Mouse (Mus musculus) embryonic facial prominence, embryonic 13.5 days (tissue): Measurements from ENCODE around the gene Rtn2. TPM values are rescaled to one million over a fixed set of nuclear protein-coding genes. Genes with fewer than 3 reads are reported as not detected.
"Not testable (repeated sequence)": the region's sequence is repeated elsewhere in the genome, so short reads cannot be mapped to it uniquely, and the experiment has no call there.

ENCODE experiments used
- ATAC-seq: fragments of 200-750 bp; cut with Nextera tagmentation; 2 replicates; pipeline ENCODE4 v1.8.0; 2017; ENCODE audit warnings: low read depth; ENCODE audit not compliant: insufficient number of reproducible peaks, insufficient read depth, low FRiP score, low TSS enrichment
- H3K27ac ChIP-seq: fragments of 300-500 bp; sonication (generic); 2 replicates; pipeline ENCODE4 v1.5.1; 2015; ENCODE audit warnings: moderate library complexity, mild to moderate bottlenecking, inconsistent platforms
- H3K27me3 ChIP-seq: fragments of 300-500 bp; sonication (generic); 2 replicates; pipeline ENCODE4 v1.6.1; 2015; ENCODE audit warnings: mild to moderate bottlenecking, inconsistent platforms
- H3K36me3 ChIP-seq: fragments of 300-500 bp; sonication (generic); 2 replicates; pipeline ENCODE4 v1.6.1; 2015; ENCODE audit warnings: mild to moderate bottlenecking, inconsistent platforms
- H3K4me1 ChIP-seq: fragments of 300-500 bp; sonication (generic); 2 replicates; pipeline ENCODE4 v1.6.1; 2015; ENCODE audit warnings: inconsistent platforms
- H3K4me2 ChIP-seq: fragments of 300-500 bp; sonication (generic); 2 replicates; pipeline ENCODE4 v1.6.1; 2015; ENCODE audit warnings: moderate library complexity, mild to moderate bottlenecking, inconsistent platforms
- H3K4me3 ChIP-seq: fragments of 300-500 bp; sonication (generic); 2 replicates; pipeline ENCODE4 v1.5.1; 2015; ENCODE audit warnings: mild to moderate bottlenecking, inconsistent platforms
- H3K9ac ChIP-seq: fragments of 300-500 bp; sonication (generic); 2 replicates; pipeline ENCODE4 v1.6.1; 2015; ENCODE audit warnings: mild to moderate bottlenecking, inconsistent platforms
- H3K9me3 ChIP-seq: fragments of 300-500 bp; sonication (generic); 2 replicates; pipeline ENCODE4 v1.6.1; 2016; ENCODE audit warnings: inconsistent platforms
- WGBS: fragments of 180-500 bp; shearing (Covaris S2); methylation state at CpG from one replicate; pipeline ENCODE4 v1.1.7; 2015; ENCODE audit warnings: mixed read lengths; 5-methylcytosine and 5-hydroxymethylcytosine counted together
- polyA plus RNA-seq: library from polyadenylated mRNA; unstranded; fragments of >200 nt; fragmentation: Nextera tagmentation; extraction: Ambion mirVana; gene quantifications from 2 replicates; pipeline ENCODE4 v1.2.1, GENCODE M21; 2015

Rtn2 gene
- polyA plus RNA-seq, 1 experiment from 2014 or later: 11.7 TPM

- Histone ChIP-seq H3K9me3 (no peaks in the 10 kb centered on the region), H3K4me2 (peak overlapping the region; percentile 99), H3K4me1 (peaks cover 32% of the 10 kb centered on the region), H3K36me3 (peaks cover 18% of the 10 kb centered on the region), H3K27me3 (no peaks in the 10 kb centered on the region), H3K9ac (peak overlapping the region; percentile 91), H3K4me3 (peak overlapping the region; percentile 96), H3K27ac (peak overlapping the region; percentile 96)
- ATAC-seq: no peak
- WGBS: 2% methylated on average over 18 of the region's 19 CpGs
These were observed 12.5 kb upstream of the Rtn2 start for GRCm38 (mm10) chr7:19269721-19270441.

- under 1% methylated on average over 21 of the region's 21 CpGs for WGBS
- H3K27me3 ChIP-seq: no peaks in the 10 kb centered on the region
- H3K9ac ChIP-seq: peak overlapping the region; percentile 91
- H3K4me2 ChIP-seq: peak overlapping the region; percentile 99
- peaks cover 32% of the 10 kb centered on the region for H3K4me1 ChIP-seq
- H3K27ac ChIP-seq: peak overlapping the region; percentile 96
- H3K36me3 ChIP-seq: peaks cover 13% of the 10 kb centered on the region; the same call in 1 of the 2 replicates
- ATAC-seq: no peak
- H3K9me3 ChIP-seq: no peaks in the 10 kb centered on the region
- H3K4me3 ChIP-seq: peak overlapping the region; percentile 96
These were observed 11.8 kb upstream of the Rtn2 start for GRCm38 (mm10) chr7:19270509-19271237.

- Histone ChIP-seq H3K36me3 (peaks cover 13% of the 10 kb centered on the region; the same call in 1 of the 2 replicates), H3K27ac (peak within 1 kb of the TSS; percentile 96), H3K9me3 (peaks cover 2% of the 10 kb centered on the region; the same call in 1 of the 2 replicates), H3K27me3 (no peaks in the 10 kb centered on the region), H3K4me1 (peaks cover 32% of the 10 kb centered on the region), H3K9ac (peak within 1 kb of the TSS; percentile 91), H3K4me3 (peak within 1 kb of the TSS; percentile 96), H3K4me2 (peak within 1 kb of the TSS; percentile 99)
- WGBS: under 1% methylated on average over 62 of the region's 62 CpGs
- peak; percentile 71 for ATAC-seq
These were observed 10.9 kb upstream of the Rtn2 start, which contains the start of gene Vasp for GRCm38 (mm10) chr7:19271238-19272172. Gene Vasp, minus strand, starts transcription at chr7:19271817.

GRCm38 (mm10) chr7:19272173-19272764 lies 10.2 kb upstream of the Rtn2 start:
- Histone ChIP-seq H3K4me2 (peak overlapping the region; percentile 99), H3K9me3 (peaks cover 2% of the 10 kb centered on the region; the same call in 1 of the 2 replicates), H3K4me1 (peaks cover 32% of the 10 kb centered on the region), H3K4me3 (peak overlapping the region; percentile 96), H3K27me3 (peaks cover under 1% of the 10 kb centered on the region; the same call in 1 of the 2 replicates), H3K27ac (peak overlapping the region; percentile 96), H3K9ac (peak overlapping the region; percentile 91), H3K36me3 (peaks cover 10% of the 10 kb centered on the region; the same call in 1 of the 2 replicates)
- peak; percentile 72 for ATAC-seq
- WGBS: under 1% methylated on average over 35 of the region's 36 CpGs

- Histone ChIP-seq H3K4me1 (peaks cover 10% of the 10 kb centered on the region), H3K27ac (no peak overlapping the region), H3K9ac (no peak overlapping the region), H3K9me3 (peaks cover 2% of the 10 kb centered on the region; the same call in 1 of the 2 replicates), H3K4me2 (no peak overlapping the region), H3K36me3 (no peaks in the 10 kb centered on the region), H3K27me3 (peaks cover 41% of the 10 kb centered on the region), H3K4me3 (no peak overlapping the region)
- WGBS: 48% methylated on average over 4 of the region's 4 CpGs
- no peak for ATAC-seq
These were observed 6.2 kb upstream of the Rtn2 start for GRCm38 (mm10) chr7:19276253-19276652.

GRCm38 (mm10) chr7:19279052-19279451 lies 3.4 kb upstream of the Rtn2 start:
- Histone ChIP-seq H3K27ac (no peak overlapping the region), H3K4me2 (peak overlapping the region; percentile 54), H3K9me3 (peaks cover 2% of the 10 kb centered on the region; the same call in 1 of the 2 replicates), H3K4me3 (peak overlapping the region; percentile 32), H3K27me3 (peaks cover 64% of the 10 kb centered on the region), H3K9ac (no peak overlapping the region), H3K4me1 (peaks cover 18% of the 10 kb centered on the region), H3K36me3 (no peaks in the 10 kb centered on the region)
- WGBS: 2% methylated on average over 34 of the region's 34 CpGs
- ATAC-seq: no peak

- ATAC-seq: no peak
- no peaks in the 10 kb centered on the region for H3K36me3 ChIP-seq
- peaks cover 64% of the 10 kb centered on the region for H3K27me3 ChIP-seq
- peaks cover 18% of the 10 kb centered on the region for H3K4me1 ChIP-seq
- H3K9ac ChIP-seq: peak within 1 kb of the TSS; percentile 52; the same call in 1 of the 2 replicates
- WGBS: under 1% methylated on average over 46 of the region's 46 CpGs
- H3K27ac ChIP-seq: no peak within 1 kb of the TSS
- peak within 1 kb of the TSS; percentile 32 for H3K4me3 ChIP-seq
- peaks cover 2% of the 10 kb centered on the region; the same call in 1 of the 2 replicates for H3K9me3 ChIP-seq
- peak within 1 kb of the TSS; percentile 54 for H3K4me2 ChIP-seq
These were observed 2.8 kb upstream of the Rtn2 start, which contains the start of gene Ppm1n for GRCm38 (mm10) chr7:19279581-19280114. Gene Ppm1n, minus strand, starts transcription at chr7:19280064.

GRCm38 (mm10) chr7:19281680-19282304 lies 632 bp upstream of the Rtn2 start:
- H3K27ac ChIP-seq, H3K36me3 ChIP-seq, ATAC-seq, H3K9me3 ChIP-seq, H3K9ac ChIP-seq: not testable (repeated sequence)
- Histone ChIP-seq H3K4me2 (peak overlapping the region; percentile 98), H3K4me1 (peaks cover 18% of the 10 kb centered on the region), H3K4me3 (peak overlapping the region; percentile 63), H3K27me3 (peaks cover 64% of the 10 kb centered on the region)
- 37% methylated on average over 6 of the region's 6 CpGs for WGBS

- Histone ChIP-seq H3K4me2 (peak overlapping the region; percentile 98), H3K27ac (no peak overlapping the region), H3K4me3 (peak overlapping the region; percentile 63), H3K36me3 (peaks cover 2% of the 10 kb centered on the region; the same call in 1 of the 2 replicates), H3K27me3 (peaks cover 57% of the 10 kb centered on the region), H3K4me1 (peaks cover 18% of the 10 kb centered on the region), H3K9me3 (no peaks in the 10 kb centered on the region), H3K9ac (peak overlapping the region; percentile 68)
- ATAC-seq: peak; percentile 57
- 1% methylated on average over 34 of the region's 35 CpGs for WGBS
These were observed 474 bp downstream of the Rtn2 start for GRCm38 (mm10) chr7:19282791-19283405.

GRCm38 (mm10) chr7:19283406-19283804 lies 981 bp downstream of the Rtn2 start:
- Histone ChIP-seq H3K4me2 (peak overlapping the region; percentile 98), H3K27ac (no peak overlapping the region), H3K4me3 (peak overlapping the region; percentile 63), H3K27me3 (peaks cover 52% of the 10 kb centered on the region), H3K9me3 (no peaks in the 10 kb centered on the region), H3K4me1 (peaks cover 18% of the 10 kb centered on the region), H3K36me3 (peaks cover 2% of the 10 kb centered on the region; the same call in 1 of the 2 replicates), H3K9ac (no peak overlapping the region)
- ATAC-seq: no peak
- 40% methylated on average over 14 of the region's 14 CpGs for WGBS
